Mouse (Mus musculus) spleen, adult 2 months (tissue): ENCODE measurements around the gene Cdh16.
"Not testable (repeated sequence)": the region's sequence is repeated elsewhere in the genome, so short reads cannot be mapped to it uniquely, and the experiment has no call there.

Experiments
- CTCF ChIP-seq: fragments of 200-500 bp; IDR thresholded peaks from 2 replicates; pipeline ENCODE4 v1.5.1; 2011; ENCODE audit warnings: mild to moderate bottlenecking, inconsistent platforms; ENCODE audit not compliant: insufficient read depth, insufficient read length, insufficient replicate concordance; ENCODE audit errors: extremely low read depth
- POLR2A ChIP-seq: fragments of 200-500 bp; IDR thresholded peaks from 2 replicates; pipeline ENCODE4 v1.6.1; 2011; ENCODE audit warnings: low read depth, low read length, inconsistent platforms

- not testable (repeated sequence) for TF ChIP-seq CTCF, POLR2A
These were observed 46.6 kb downstream of the Cdh16 start for GRCm38 (mm10) chr8:104577606-104578005.
